Mouse (Mus musculus) CD4-positive helper T cell, adult 2 months (primary cell): ENCODE data around the gene Rab3c.

Experiments
- DNase-seq: peaks from one replicate; pipeline ENCODE4 v3.0.0-alpha.2; 2012; ENCODE audit warnings: low read depth, missing footprints, low spot score

Rab3c gene

GRCm38 (mm10) chr13:110094998-110095397 is 185.8 kb downstream of the Rab3c start:
- no peak for DNase-seq

DNA sequence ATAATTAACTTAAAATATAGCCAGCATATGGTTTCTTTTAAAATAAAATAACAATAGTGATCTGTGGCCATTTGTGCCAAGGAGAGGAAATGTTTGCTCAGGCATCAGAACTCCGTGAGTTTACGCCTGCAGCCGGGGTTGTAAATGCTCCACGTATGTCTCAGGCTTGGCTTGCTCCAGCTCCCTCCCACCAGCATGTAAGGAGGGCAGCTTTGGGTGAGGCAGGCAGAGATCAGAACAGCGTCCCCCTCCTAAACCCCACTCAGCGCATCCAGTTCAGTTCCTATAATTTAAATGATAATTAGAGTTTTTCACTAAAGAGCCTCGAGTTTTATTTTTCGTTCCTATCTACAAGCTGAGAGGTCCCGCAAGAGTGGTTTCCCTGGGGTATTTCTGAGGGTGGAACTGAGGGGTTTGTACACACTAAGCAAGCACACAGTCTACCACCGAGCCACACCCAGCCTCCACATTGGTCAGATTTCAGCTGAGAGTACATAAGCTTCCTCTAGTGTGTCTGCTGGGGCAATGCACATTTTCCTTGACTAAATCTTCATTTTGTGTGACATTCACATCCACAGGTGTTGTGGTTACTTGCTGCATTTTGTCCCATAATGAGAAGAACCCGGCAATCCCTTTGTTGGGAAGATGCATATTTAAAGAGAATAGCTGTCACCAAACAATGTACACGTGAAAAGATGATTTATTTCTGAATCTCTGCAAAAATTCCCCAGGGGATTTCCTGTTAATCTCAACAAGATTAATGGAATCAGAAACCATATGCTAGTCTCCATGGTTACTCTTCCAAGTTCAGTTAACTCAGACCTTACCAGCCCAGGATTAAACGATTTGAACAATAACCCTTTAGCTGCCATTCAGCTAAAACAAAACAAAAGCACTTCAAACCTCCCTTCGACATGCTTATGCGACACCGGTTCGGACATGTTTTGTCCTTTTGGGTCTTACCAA is 186.8 kb downstream of the Rab3c start:
- DNase-seq: no peak

DNA sequence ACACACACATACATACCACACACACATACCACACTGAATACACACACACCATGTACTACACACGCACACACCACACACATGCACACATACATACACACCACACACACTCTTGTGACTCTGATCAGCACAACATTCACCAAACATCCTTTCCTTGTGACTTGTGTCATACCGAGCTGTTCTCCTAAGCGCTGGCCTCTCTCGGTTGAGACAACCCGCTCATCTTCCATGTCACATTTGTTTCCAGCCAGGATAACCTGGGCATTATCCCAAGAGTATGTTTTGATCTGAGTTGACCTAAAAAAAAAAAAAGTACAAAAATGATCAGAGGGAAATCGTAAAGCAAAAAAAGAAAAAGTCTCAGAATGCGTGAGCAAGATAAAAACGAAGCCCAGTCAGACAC is 196.8 kb downstream of the Rab3c start:
- no peak for DNase-seq

- DNase-seq: no peak
Measured at GRCm38 (mm10) chr13:110081174-110081573, 199.6 kb downstream of the Rab3c start.

GRCm38 (mm10) chr13:110075587-110075986 is 205.2 kb downstream of the Rab3c start:
- DNase-seq: no peak

DNA sequence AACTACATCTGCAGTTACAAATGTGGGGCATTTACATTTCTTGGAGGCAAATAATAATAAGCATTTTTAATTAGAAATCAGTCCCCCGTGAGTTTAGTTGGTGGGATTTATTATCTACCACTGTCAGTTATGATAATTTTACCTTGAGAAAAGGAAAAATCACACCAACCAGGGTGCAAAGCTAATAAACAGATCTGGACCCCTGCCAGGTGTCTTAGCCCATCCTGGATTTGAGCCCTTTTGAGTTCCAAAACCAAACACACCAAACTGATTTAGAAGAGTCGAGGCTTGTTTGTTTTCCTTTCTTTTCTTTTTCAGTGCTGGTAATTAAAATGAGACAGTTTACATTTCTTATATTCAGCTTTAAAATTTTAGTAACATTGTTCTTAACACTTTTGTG is 206.6 kb downstream of the Rab3c start:
- DNase-seq: no peak

GRCm38 (mm10) chr13:110067149-110067548 is 213.6 kb downstream of the Rab3c start:
- no peak for DNase-seq

DNA sequence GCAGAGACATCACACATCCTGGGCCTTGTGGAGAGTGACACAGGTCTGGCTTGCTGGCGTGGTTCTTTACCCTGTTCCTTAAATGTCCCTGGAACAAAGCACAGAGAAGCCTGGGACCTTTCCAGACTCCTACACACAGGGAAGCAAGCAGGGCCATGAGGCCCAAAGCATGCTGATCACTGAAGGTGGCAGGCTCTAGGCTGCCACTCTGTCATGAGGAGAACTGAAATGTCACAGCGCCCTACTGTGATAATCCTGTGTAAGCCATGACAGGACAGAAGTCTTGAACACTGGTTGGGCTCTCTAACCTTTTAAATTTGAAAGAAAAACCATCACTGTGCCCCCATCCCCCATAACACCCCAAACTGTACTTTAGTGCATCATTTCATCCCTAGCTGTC is 214.1 kb downstream of the Rab3c start:
- no peak for DNase-seq

- DNase-seq: peak; percentile 40
Measured at GRCm38 (mm10) chr13:110062835-110063411, 217.9 kb downstream of the Rab3c start.

- DNase-seq: no peak
Measured at GRCm38 (mm10) chr13:110062288-110062687, 218.5 kb downstream of the Rab3c start.

DNA sequence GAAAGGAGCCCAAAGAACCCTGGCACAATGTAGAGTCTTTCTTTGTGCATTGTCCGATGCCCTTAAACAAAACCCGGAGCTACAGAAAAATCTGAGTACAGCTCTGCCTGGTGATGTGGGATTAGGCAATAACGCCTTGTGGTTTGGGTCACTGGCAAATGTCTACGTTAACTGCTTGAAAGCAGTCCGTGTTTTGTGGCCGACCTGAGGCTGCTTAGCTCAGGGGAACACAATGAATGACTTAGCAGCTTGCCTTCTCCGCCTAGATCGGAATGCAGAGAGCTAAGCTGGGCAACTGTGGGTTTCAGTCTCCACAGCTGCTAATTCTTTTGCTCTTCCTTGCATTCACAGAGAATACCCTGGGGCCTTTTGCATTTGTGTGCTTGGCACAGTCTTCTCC is 226.3 kb downstream of the Rab3c start:
- DNase-seq: no peak

DNA sequence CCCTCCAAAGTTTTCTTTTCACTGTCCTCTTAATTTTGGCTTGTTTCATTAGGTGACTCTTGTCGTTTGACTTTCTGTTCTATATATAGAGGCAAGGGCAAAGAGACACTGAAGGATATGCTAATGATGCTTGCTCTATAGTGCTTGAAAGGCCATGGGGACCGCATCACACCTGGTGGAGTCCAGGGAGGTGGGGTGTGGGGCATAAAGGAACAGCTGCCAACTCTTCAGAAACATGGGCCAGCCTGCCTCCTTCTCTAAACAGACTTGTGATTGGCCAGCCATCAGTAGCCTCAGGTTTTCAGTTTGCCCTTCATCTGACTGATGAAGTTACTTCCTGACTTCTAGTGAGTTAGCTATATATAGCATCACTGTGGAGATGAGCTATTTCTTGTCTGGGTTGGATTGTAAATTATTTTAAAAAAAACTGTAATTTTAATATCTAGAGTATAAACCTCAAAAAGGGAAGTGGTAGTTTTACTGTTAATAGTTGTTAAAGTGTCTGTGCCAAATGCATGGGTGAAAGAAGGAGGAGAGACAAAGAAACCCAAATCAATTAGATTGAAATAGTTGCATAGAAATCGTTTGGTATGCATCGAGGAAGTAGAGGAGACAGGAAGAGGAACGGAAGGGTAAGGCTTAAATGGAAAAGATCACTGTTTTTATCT is 231.9 kb downstream of the Rab3c start:
- peak; percentile 9 for DNase-seq

GRCm38 (mm10) chr13:110044418-110044817 is 236.4 kb downstream of the Rab3c start:
- peak; percentile 34 for DNase-seq

- DNase-seq: peak; percentile 47
Measured at GRCm38 (mm10) chr13:110039779-110040498, 240.9 kb downstream of the Rab3c start.

GRCm38 (mm10) chr13:110039170-110039569 is 241.6 kb downstream of the Rab3c start:
- DNase-seq: no peak

- DNase-seq: no peak
Measured at GRCm38 (mm10) chr13:110038521-110038920, 242.3 kb downstream of the Rab3c start.

- no peak for DNase-seq
Measured at GRCm38 (mm10) chr13:110034885-110035284, 245.9 kb downstream of the Rab3c start.

GRCm38 (mm10) chr13:110034041-110034440 is 246.8 kb downstream of the Rab3c start:
- DNase-seq: no peak

DNA sequence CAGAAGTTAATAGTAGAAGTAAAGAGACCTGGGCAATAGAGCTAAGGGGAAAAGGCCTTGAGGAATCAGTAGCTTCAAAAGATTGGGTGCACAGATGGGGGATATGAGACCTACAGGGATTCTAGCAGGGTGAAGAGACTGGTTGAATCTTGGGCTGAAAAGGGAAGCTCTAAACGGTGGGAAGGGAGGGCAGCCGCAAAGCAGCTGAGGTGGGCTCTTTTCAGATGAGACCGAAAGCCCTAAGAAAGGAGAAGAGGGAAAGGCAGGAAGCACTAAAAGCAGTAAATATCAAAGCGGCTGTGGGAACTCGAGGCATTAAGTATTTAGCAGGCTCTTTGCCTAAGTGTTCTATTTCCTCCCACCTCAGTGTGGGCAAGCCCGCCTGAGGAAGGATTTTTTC is 248.9 kb downstream of the Rab3c start:
- DNase-seq: no peak

GRCm38 (mm10) chr13:110031061-110031460 is 249.7 kb downstream of the Rab3c start:
- no peak for DNase-seq

DNA sequence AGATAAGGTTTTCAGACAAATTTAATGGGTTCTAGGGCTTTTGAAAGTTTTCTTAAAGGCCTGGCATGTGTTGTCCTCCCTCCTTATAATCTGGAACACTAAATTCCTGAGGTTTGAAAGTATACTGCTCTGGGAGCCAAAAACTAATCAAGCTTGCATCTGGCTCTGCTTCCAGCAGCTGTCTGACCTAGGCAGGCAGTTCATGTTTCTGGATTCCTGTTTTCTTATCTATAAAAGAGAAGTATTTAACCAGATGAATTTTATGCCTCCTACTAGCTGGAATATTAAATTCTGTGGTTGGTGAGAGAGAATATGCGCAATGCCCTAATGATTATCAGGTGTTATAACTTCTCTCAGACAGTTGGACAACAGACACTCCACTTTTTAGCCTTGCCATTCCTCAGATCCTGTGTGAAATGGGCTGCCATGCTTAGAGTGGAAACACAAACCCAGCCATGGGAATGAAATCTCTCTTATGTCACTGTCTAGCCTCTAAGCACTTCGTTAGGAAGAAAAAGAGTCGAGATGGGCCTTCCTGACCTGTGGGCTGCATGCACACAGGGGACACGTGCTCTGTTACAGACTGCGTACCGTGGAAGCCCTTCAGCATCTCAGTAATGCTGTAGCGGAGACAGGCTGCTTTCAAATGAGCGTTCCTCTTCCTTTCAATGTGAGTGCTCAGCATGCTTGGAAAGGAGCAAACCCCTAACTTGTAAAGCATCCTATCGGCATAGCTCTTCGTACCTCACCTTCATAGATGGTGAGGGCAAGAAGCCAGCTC is 256.2 kb downstream of the Rab3c start:
- DNase-seq: no peak
